Mouse (Mus musculus): ENCODE measurements around the gene Foxp1. TPM values are rescaled to one million over a fixed set of nuclear protein-coding genes. Genes with fewer than 3 reads are reported as not detected.

Gene Foxp1
- polyA plus RNA-seq, 1 experiment from 2014 or later: 88.1 TPM

DNA sequence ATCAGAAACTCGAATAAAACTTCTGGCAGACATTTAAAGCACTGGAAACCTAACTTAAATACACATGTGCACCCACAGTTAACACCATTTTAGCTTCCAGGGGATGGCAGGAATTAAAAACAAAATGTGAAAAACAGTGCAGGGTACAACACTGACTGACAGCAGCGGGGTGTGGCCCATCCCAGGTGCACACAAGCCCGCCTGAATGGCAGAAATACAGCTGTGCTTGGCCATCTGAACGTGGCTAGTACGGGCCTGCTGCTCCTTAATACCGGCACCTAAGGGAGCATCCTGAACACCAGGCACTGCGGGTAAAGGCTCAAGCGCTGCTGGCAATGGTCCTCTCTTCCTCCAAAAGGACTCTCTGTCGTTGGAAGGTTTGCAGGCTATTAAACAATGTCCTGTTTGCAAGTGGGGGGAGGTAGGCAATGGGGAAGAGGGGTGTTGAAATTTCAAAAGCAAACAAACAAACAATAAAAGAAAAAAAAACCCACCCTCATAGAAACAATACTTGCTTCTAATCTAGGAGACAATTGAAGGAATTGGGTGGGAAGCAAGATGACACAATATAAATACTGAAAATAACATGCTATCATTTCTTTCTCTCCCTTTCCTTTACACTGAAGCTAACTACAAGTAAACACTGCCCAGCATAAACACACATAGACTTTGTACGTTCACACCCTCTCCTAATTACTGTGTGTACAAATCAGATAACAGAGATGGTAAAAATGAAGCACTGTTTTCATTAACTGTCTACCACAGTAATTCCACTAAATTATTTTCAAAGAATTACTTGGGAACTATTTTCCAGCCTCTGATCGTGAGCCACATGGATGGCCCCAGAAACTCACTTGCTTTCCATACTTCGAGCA lies 501.7 kb downstream of the Foxp1 start:
- H3K36me3 ChIP-seq (ENCODE audit: control insufficient read depth, insufficient read depth, low read length): peaks cover 8% of the 10 kb centered on the region
- H3K9ac ChIP-seq (ENCODE audit: low read length): no peak overlapping the region
- no peak overlapping the region for H3K27ac ChIP-seq (replicated peaks in 1 of 2; ENCODE audit: control insufficient read depth in 1 of 2, insufficient read depth in 1 of 2, low read depth in 2 of 2, low read length in 2 of 2)
- H3K4me3 ChIP-seq (ENCODE audit: control insufficient read depth in 1 of 2, insufficient read depth in 1 of 2, low read depth in 1 of 2, low read length in 2 of 2): no peak overlapping the region
- 61% methylated on average over 12 of the region's 12 CpGs for WGBS
- H3K27me3 ChIP-seq (ENCODE audit: control insufficient read depth, insufficient read depth, low read length): no peaks in the 10 kb centered on the region
- no peak overlapping the region for H3K4me2 ChIP-seq (ENCODE audit: low read length)
- H3K9me3 ChIP-seq (ENCODE audit: control insufficient read depth, low read length): no peaks in the 10 kb centered on the region
- ATAC-seq (ENCODE audit: insufficient number of reproducible peaks, insufficient read depth, low FRiP score, low read depth): no peak
- peaks cover 11 to 49% of the 10 kb centered on the region in 2 experiments for H3K4me1 ChIP-seq (ENCODE audit: control insufficient read depth in 2 of 2, insufficient read depth in 2 of 2, low read length in 2 of 2)

DNA sequence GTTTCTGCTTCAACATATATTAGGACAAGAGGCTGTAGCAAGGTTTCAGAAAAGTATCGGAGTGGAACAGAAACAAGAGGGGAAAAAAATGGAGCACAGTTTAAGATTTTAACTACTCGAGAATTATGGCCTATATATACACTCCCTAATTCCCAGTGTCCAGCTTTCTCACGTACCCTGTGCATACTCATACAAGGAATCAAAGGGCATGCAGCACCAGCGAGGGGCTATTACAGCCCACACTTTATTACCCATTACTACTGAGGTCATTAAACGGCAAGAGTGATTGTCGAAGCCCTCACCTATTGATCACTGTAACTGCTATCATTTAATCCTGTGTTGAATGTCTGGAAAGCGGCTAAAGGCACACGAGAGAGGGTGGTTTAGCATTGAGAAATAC lies 502.8 kb downstream of the Foxp1 start:
- Histone ChIP-seq H3K4me2 (ENCODE audit: low read length) (no peak overlapping the region), H3K27me3 (ENCODE audit: control insufficient read depth, insufficient read depth, low read length) (no peaks in the 10 kb centered on the region), H3K27ac (replicated peaks in 1 of 2; ENCODE audit: control insufficient read depth in 1 of 2, insufficient read depth in 1 of 2, low read depth in 2 of 2, low read length in 2 of 2) (peak overlapping the region in 1 of 2 experiments; percentile 50; a peak in 1 of 4 replicates), H3K9ac (ENCODE audit: low read length) (no peak overlapping the region), H3K4me1 (ENCODE audit: control insufficient read depth in 2 of 2, insufficient read depth in 2 of 2, low read length in 2 of 2) (peaks cover 9 to 38% of the 10 kb centered on the region in 2 experiments), H3K4me3 (ENCODE audit: control insufficient read depth in 1 of 2, insufficient read depth in 1 of 2, low read depth in 1 of 2, low read length in 2 of 2) (no peak overlapping the region), H3K36me3 (ENCODE audit: control insufficient read depth, insufficient read depth, low read length) (peaks cover 19% of the 10 kb centered on the region), H3K9me3 (ENCODE audit: control insufficient read depth, low read length) (no peaks in the 10 kb centered on the region)
- 79% methylated on average over 8 of the region's 8 CpGs for WGBS
- ATAC-seq (ENCODE audit: insufficient number of reproducible peaks, insufficient read depth, low FRiP score, low read depth): no peak

DNA sequence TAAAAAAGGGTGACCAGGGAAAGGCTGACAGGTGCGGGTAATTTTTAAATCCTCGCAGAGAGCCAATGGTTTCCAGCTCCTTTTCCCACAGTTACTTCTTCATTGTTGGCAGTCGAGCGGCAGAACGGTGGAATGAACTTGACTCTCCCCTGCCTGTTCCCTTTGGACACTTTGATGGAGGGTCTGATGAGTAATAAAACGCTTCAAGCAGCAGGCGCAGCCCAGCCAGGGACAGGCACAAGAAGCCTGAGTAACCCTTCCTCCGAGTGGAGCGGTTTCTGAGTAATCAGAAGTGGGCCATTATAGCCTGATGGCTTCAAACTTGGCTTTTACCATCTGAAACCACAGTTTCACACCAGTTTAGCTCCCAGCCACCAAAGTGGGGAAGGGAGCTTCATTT lies 503.3 kb downstream of the Foxp1 start:
- Histone ChIP-seq H3K4me2 (ENCODE audit: low read length) (no peak overlapping the region), H3K4me1 (ENCODE audit: control insufficient read depth in 2 of 2, insufficient read depth in 2 of 2, low read length in 2 of 2) (peaks cover 7 to 34% of the 10 kb centered on the region in 2 experiments), H3K27me3 (ENCODE audit: control insufficient read depth, insufficient read depth, low read length) (no peaks in the 10 kb centered on the region), H3K9ac (ENCODE audit: low read length) (0 out of 2 replicates have a peak overlapping the region, but pooled peaks have one; percentile 18), H3K27ac (replicated peaks in 1 of 2; ENCODE audit: control insufficient read depth in 1 of 2, insufficient read depth in 1 of 2, low read depth in 2 of 2, low read length in 2 of 2) (peak overlapping the region; percentile 27 to 50; a peak in 2 of 4 replicates), H3K36me3 (ENCODE audit: control insufficient read depth, insufficient read depth, low read length) (peaks cover 24% of the 10 kb centered on the region), H3K4me3 (ENCODE audit: control insufficient read depth in 1 of 2, insufficient read depth in 1 of 2, low read depth in 1 of 2, low read length in 2 of 2) (no peak overlapping the region), H3K9me3 (ENCODE audit: control insufficient read depth, low read length) (no peaks in the 10 kb centered on the region)
- 41% methylated on average over 9 of the region's 9 CpGs for WGBS
- no peak for ATAC-seq (ENCODE audit: insufficient number of reproducible peaks, insufficient read depth, low FRiP score, low read depth)

DNA sequence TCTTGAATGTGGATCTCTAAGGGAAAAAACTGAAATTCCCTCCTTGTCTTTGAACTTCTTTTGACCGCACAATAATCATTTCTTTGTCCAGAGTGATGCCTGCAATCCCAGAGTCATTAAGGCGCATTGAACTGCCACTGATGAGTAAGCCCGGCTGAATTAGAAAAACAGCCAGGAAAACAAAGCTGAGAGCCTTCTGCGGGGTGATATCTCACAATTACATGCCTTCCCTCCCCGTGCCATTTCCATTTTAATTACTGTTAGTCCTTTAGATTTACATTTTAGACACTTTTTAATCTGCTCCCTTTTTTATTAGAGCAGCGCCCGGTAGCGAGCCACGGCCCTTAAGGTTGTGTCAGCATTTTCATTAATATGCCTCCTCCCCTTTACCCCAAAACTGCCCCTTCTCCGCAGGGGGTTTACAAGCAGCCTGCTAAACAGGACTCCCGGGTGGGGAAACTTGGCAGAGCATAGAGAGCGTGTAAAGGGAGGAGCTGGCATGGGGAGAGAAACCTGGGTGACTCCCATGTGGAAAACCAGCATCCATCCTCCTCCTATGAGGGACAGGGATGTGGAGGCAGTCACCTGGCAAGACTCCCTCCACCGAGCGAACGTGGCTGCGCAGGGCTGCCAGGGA lies 508.5 kb downstream of the Foxp1 start:
- Histone ChIP-seq H3K27me3 (ENCODE audit: control insufficient read depth, insufficient read depth, low read length) (no peaks in the 10 kb centered on the region), H3K4me2 (ENCODE audit: low read length) (no peak overlapping the region), H3K36me3 (ENCODE audit: control insufficient read depth, insufficient read depth, low read length) (peaks cover 70% of the 10 kb centered on the region), H3K4me3 (ENCODE audit: control insufficient read depth in 1 of 2, insufficient read depth in 1 of 2, low read depth in 1 of 2, low read length in 2 of 2) (no peak overlapping the region), H3K27ac (replicated peaks in 1 of 2; ENCODE audit: control insufficient read depth in 1 of 2, insufficient read depth in 1 of 2, low read depth in 2 of 2, low read length in 2 of 2) (no peak overlapping the region), H3K9me3 (ENCODE audit: control insufficient read depth, low read length) (no peaks in the 10 kb centered on the region), H3K9ac (ENCODE audit: low read length) (no peak overlapping the region), H3K4me1 (ENCODE audit: control insufficient read depth in 2 of 2, insufficient read depth in 2 of 2, low read length in 2 of 2) (peaks cover 0 to 22% of the 10 kb centered on the region in 2 experiments; a peak in 2 of 4 replicates)
- no peak for ATAC-seq (ENCODE audit: insufficient number of reproducible peaks, insufficient read depth, low FRiP score, low read depth)
- WGBS: 70% methylated on average over 16 of the region's 16 CpGs

DNA sequence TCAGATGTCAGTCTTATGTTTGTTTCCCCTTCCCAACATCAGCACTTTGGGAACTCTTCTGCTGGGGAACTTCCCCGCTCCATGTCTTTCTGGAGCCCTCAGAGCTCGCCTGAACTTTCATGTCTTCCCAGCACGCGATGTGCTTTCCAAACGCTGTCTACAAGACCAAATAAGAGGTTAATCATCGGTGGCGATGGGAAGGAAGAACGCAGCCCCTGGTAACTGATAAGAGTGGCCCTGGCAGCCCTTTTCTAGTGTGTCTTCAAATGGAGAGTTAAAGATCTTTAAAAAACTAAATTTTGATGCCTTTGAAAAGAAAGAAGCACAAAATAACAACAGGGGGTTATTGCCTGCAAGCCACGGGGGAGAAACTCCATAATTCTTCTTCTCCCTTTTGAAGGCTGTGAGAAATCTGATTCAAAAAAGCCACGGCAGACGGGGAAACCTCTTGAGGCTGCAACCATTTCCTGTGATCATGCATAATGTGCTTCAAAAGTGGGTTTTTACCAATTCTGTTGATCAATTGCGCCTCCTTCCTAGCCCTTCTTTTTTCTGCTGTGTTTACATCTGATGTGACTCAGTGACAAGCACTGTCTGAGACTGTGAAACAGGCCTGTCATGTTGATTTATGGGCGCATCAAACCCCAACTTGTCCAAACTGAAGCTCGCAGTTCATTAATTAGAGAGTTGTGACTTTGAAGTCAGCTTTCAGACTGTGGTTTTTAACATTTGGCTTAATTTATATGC lies 509.2 kb downstream of the Foxp1 start:
- Histone ChIP-seq H3K36me3 (ENCODE audit: control insufficient read depth, insufficient read depth, low read length) (peaks cover 75% of the 10 kb centered on the region), H3K9me3 (ENCODE audit: control insufficient read depth, low read length) (no peaks in the 10 kb centered on the region), H3K9ac (ENCODE audit: low read length) (no peak overlapping the region)

DNA sequence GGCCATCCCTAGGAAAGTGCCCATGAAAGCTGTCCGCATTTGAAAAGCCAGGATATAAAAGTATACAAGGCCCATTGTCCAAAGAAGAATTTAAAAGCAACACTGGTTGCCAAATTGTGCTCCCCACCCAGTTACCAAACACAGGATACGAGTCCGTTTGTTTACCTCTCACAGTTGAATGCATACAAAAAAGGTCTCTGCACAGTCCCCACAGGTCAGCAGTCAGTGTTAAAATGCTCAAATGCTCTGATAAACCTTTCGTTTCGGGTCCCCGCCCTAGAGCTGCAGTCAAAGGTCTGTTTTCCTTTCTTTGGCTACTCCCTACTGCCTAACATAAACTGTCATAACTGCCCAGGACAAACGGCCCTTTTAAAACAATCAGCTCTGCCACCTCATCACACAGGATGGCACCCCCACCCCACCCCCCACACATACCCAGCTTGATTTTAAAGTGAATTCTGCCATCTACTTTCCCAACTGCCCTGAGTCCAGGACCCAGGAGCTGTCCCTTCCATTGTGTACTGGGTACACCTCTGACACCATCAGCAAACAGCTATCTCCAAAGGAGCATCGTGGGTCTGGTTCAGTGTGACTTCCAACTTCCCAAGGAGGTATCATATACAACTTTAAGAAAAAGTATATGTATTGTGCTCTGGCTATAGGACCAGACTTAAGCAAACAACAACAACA lies 510.5 kb downstream of the Foxp1 start:
- Histone ChIP-seq H3K27ac (replicated peaks in 1 of 2; ENCODE audit: control insufficient read depth in 1 of 2, insufficient read depth in 1 of 2, low read depth in 2 of 2, low read length in 2 of 2) (peak overlapping the region in 1 of 2 experiments; percentile 20; a peak in 1 of 4 replicates), H3K9me3 (ENCODE audit: control insufficient read depth, low read length) (no peaks in the 10 kb centered on the region), H3K4me2 (ENCODE audit: low read length) (no peak overlapping the region), H3K27me3 (ENCODE audit: control insufficient read depth, insufficient read depth, low read length) (no peaks in the 10 kb centered on the region), H3K4me3 (ENCODE audit: control insufficient read depth in 1 of 2, insufficient read depth in 1 of 2, low read depth in 1 of 2, low read length in 2 of 2) (no peak overlapping the region), H3K36me3 (ENCODE audit: control insufficient read depth, insufficient read depth, low read length) (peaks cover 88% of the 10 kb centered on the region), H3K9ac (ENCODE audit: low read length) (no peak overlapping the region), H3K4me1 (ENCODE audit: control insufficient read depth in 2 of 2, insufficient read depth in 2 of 2, low read length in 2 of 2) (peaks cover 0 to 15% of the 10 kb centered on the region in 2 experiments; a peak in 2 of 4 replicates)
- WGBS: 66% methylated on average over 8 of the region's 8 CpGs
- ATAC-seq (ENCODE audit: insufficient number of reproducible peaks, insufficient read depth, low FRiP score, low read depth): peak; percentile 54; the same call in 1 of the 2 replicates

More for the DNA sequence above, 509.2 kb downstream of the Foxp1 start:
- no peak for ATAC-seq (ENCODE audit: insufficient number of reproducible peaks, insufficient read depth, low FRiP score, low read depth)
- peaks cover 0 to 16% of the 10 kb centered on the region in 2 experiments; a peak in 2 of 4 replicates for H3K4me1 ChIP-seq (ENCODE audit: control insufficient read depth in 2 of 2, insufficient read depth in 2 of 2, low read length in 2 of 2)
- no peak overlapping the region for H3K4me2 ChIP-seq (ENCODE audit: low read length)
- H3K27ac ChIP-seq (replicated peaks in 1 of 2; ENCODE audit: control insufficient read depth in 1 of 2, insufficient read depth in 1 of 2, low read depth in 2 of 2, low read length in 2 of 2): 0 out of 4 replicates have a peak overlapping the region, but pooled peaks of 1 of the 2 experiments have one; percentile 28
- H3K4me3 ChIP-seq (ENCODE audit: control insufficient read depth in 1 of 2, insufficient read depth in 1 of 2, low read depth in 1 of 2, low read length in 2 of 2): no peak overlapping the region
- H3K27me3 ChIP-seq (ENCODE audit: control insufficient read depth, insufficient read depth, low read length): no peaks in the 10 kb centered on the region
- 47% methylated on average over 14 of the region's 14 CpGs for WGBS

DNA sequence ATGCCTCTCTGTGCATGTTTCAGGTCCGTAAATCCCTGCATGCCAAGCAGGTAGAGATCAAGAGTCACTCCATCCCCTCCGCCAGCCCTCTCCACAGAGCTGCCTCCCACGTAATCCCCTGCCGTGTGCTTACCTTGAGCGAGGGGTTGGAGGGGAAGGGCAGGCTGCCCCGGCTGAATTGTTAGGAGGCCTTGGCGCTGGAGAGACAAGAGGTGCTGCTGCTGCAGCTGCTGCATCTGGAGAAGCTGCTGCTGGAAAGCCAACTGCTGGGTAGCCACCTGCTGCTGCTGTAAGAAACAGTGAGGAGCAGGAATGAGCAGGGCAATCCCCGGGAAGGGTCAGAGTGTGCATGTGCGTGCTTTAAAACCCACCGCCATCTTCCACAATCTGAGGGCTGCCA lies 512.8 kb downstream of the Foxp1 start:
- Histone ChIP-seq H3K9ac (ENCODE audit: low read length) (no peak overlapping the region), H3K27ac (replicated peaks in 1 of 2; ENCODE audit: control insufficient read depth in 1 of 2, insufficient read depth in 1 of 2, low read depth in 2 of 2, low read length in 2 of 2) (no peak overlapping the region), H3K27me3 (ENCODE audit: control insufficient read depth, insufficient read depth, low read length) (no peaks in the 10 kb centered on the region), H3K4me1 (ENCODE audit: control insufficient read depth in 2 of 2, insufficient read depth in 2 of 2, low read length in 2 of 2) (peaks cover 0 to 15% of the 10 kb centered on the region in 2 experiments; a peak in 2 of 4 replicates), H3K4me3 (ENCODE audit: control insufficient read depth in 1 of 2, insufficient read depth in 1 of 2, low read depth in 1 of 2, low read length in 2 of 2) (no peak overlapping the region), H3K9me3 (ENCODE audit: control insufficient read depth, low read length) (no peaks in the 10 kb centered on the region), H3K36me3 (ENCODE audit: control insufficient read depth, insufficient read depth, low read length) (peaks cover 91% of the 10 kb centered on the region), H3K4me2 (ENCODE audit: low read length) (no peak overlapping the region)
- no peak for ATAC-seq (ENCODE audit: insufficient number of reproducible peaks, insufficient read depth, low FRiP score, low read depth)
- WGBS: 71% methylated on average over 10 of the region's 10 CpGs

Data from heart, embryonic 14.5 days (tissue).